Mouse (Mus musculus) cerebellum, adult 11 months (tissue): ENCODE data around the gene BC107364.
"Not testable (repeated sequence)": the region's sequence is repeated elsewhere in the genome, so short reads cannot be mapped to it uniquely, and the experiment has no call there.

Experiments
- DNase-seq: peaks from one replicate; pipeline ENCODE4 v3.0.0; 2022

The BC107364 gene

DNA sequence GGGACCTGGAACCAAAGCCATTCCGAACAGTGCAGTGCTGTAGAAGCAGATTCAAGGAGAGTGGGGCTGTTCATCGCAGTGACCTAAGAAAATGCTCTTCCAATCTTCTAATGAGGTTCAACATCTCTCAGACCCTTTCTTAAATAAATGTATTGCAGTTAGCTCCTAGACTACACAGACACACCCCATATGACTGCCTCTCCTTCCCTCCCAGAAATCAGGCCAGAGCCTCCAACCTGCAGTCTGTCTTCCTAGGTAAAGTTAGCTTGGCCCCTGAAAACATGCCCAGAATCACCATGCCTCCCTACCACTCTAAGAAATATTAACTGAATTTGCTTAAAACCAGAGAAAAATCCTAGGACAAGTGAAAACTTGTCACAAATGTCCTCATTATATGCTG, 33.3 kb upstream of the BC107364 start:
- no peak for DNase-seq

- no peak for DNase-seq
Observed at GRCm38 (mm10) chr3:96484921-96485320, 32.8 kb upstream of the BC107364 start.

DNA sequence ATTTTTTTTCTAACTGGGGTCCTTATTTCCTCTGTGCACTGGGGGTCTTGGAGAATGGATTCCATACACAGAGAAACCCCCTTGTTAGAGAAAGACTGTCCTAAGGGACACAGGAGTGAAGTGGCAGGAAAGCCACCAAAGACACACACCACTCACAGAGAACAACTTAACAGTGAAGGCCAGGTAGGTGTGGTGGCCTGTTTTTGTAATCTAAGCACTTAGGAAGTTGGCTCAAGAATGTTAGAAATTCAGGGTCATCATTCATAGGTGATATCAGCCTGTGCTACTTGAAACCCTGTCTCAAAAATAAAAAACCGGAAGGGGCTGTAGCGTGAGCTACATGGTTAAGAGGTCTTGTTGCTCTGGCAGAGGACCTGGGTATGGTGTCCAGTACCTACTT, 31.8 kb upstream of the BC107364 start:
- DNase-seq, result no peak

DNA sequence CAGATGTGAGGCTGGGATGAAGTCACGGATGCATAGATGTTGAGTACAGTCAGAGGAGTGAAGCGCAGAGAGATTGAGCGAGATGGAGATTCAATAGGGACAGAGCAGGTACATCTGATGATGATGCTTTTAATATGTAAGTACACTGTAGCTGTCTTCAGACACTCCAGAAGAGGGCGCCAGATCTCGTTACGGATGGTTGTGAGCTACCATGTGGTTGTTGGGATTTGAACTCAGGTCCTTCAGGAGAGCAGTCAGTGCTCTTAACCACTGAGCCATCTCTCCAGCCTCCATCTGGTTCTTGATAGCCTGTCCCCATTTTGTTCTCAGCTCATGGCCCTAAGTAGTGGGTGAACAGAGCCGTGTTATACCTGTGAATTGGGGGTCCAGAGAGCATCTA, 30.9 kb upstream of the BC107364 start:
- not testable (repeated sequence) for DNase-seq

DNA sequence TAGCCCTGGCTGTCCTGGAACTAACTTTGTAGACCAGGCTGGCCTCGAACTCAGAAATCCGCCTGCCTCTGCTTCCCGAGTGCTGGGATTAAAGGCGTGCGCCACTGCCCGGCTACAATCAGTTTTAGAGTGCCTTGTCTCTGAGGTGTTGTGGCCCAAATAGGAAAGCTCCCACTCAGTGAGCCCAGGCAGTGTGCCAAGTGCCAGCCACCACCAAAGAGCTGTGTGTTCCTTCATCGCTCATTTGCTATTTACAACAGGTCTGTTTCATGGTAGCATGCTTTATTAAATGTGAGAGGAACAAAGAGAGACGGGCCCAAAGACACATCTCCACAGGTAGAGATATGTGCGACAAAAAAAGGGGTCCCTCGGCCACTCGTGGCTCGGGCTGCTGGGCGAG, 30.3 kb upstream of the BC107364 start:
- no peak for DNase-seq

GRCm38 (mm10) chr3:96481856-96482255, 29.8 kb upstream of the BC107364 start:
- no peak for DNase-seq

GRCm38 (mm10) chr3:96480684-96481270, 28.7 kb upstream of the BC107364 start:
- no peak for DNase-seq

DNA sequence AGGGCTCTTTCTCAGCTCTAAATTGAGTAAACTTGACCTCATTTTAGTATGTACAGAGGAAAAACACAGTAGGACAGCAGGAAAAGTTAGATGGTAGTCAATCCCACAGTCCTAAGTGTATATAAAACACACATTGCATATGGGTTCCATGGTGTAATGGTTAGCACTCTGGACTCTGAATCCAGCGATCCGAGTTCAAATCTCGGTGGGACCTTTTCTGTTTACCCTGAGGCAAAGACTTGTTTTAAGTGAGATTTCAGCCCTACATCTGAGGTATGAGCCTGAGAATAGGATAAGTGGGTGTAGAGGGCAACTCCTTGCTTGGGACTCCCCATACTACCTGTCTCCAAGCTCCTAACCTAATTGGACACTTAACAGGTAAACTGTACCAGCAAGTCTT, 27.1 kb upstream of the BC107364 start:
- DNase-seq, result no peak

- DNase-seq, result no peak
Observed at GRCm38 (mm10) chr3:96477558-96477957, 25.5 kb upstream of the BC107364 start.

DNA sequence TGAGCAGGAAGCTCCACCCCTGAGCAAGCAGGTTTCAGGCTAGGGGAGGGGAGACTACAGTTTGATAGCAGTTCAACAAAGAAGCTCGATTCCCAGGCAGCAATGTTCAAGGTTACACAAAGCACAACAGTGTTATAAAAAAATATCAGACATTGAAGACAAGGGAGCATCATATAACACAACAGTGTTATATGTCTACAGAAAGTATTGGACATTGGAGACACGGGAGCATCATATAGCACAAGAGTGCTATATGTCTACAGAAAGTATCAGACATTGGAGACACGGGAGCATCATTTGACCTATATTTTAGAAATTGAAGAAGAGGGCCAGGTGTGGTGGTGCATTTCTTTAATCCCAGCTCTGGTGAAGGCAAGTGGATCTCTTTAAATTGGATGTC, 25.0 kb upstream of the BC107364 start:
- no peak for DNase-seq

GRCm38 (mm10) chr3:96474909-96475655, 23.0 kb upstream of the BC107364 start:
- DNase-seq, result no peak

GRCm38 (mm10) chr3:96473556-96473955, 21.4 kb upstream of the BC107364 start:
- DNase-seq, result not testable (repeated sequence)

DNA sequence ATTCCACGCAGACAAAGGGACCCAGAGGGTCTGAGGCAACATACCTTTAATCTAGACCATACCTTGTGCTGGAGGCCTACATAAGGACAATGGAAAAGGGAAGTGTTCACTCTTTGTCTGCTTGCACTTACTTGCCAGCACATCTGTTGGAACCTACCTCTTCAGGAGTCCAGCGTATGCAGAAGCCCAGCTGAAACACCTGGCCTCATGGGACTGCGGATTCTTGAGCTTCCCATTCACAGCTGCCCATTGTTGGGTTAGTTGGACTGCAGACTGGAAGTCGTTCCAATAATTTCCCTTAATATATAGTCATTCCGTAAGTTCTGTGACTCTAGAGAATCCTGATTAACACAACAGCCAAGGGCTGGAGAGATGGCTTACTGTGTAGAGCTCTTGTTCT, 20.0 kb upstream of the BC107364 start:
- no peak for DNase-seq

DNA sequence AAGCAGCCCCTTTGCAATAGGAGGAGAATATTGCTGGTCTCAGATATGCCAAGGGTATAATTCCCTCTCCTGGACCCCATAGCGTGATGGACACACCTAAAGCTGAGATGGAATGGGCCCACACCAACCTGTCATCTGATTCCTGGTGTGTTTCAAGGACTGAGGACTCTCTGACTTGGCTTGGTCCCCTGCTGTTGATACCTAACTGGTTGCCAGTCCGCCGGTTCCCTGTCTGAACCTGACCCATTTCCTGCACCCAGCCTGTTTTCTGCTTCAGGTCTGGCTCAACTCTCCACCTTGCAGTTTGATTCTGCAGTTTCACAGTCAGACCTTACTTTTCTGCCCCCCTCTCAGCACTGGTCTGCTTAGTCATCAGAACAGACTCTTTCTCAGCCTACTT, 17.5 kb upstream of the BC107364 start:
- DNase-seq, result no peak

GRCm38 (mm10) chr3:96468335-96468734, 16.2 kb upstream of the BC107364 start:
- DNase-seq, result not testable (repeated sequence)

GRCm38 (mm10) chr3:96467641-96468040, 15.5 kb upstream of the BC107364 start:
- DNase-seq, result no peak

GRCm38 (mm10) chr3:96463891-96464290, 11.8 kb upstream of the BC107364 start:
- DNase-seq, result no peak

- not testable (repeated sequence) for DNase-seq
Observed at GRCm38 (mm10) chr3:96460568-96460870, 8.4 kb upstream of the BC107364 start.

DNA sequence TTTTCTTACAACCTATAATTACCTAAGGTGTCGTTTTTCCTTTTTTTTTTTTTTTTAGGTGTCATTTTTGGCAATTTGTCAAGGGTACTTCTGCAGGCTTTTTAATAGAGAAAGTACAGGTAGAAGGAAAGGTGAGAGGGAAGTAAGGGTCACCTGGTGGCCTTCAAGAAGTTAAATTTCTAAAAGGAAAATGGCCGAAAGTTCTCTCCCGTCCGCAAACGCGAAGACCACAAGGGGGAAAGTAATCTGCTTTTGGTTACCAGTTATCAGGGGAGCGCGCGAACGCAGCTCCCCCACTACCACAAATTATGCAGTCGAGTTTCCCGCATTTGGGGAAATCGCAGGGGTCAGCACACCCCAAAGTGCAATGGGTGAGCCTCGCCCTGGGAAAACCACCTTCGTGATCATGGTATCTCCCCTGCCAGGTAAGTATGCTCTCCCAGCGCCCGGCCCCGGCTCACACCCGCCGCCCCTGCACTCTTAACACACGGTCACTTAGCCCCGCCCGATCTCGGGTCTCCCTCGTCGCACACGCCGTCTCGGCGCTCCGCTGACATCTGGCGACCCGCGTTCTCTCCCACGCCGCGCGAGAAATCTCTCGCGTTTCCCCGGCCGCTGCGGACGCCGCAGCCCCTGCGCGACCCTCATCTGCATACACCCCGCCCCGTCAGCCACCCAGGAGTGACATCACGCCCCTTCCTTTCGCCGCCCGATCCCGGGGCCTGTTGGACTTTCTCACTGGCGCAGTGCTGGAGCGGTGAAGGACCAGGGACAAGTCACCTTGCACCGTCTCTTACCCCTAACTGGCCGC, 7.9 kb upstream of the BC107364 start:
- DNase-seq, result not testable (repeated sequence)

GRCm38 (mm10) chr3:96458886-96459439, 6.9 kb upstream of the BC107364 start:
- DNase-seq, result not testable (repeated sequence)

- DNase-seq, result not testable (repeated sequence)
Observed at GRCm38 (mm10) chr3:96458008-96458407, 5.9 kb upstream of the BC107364 start.

DNA sequence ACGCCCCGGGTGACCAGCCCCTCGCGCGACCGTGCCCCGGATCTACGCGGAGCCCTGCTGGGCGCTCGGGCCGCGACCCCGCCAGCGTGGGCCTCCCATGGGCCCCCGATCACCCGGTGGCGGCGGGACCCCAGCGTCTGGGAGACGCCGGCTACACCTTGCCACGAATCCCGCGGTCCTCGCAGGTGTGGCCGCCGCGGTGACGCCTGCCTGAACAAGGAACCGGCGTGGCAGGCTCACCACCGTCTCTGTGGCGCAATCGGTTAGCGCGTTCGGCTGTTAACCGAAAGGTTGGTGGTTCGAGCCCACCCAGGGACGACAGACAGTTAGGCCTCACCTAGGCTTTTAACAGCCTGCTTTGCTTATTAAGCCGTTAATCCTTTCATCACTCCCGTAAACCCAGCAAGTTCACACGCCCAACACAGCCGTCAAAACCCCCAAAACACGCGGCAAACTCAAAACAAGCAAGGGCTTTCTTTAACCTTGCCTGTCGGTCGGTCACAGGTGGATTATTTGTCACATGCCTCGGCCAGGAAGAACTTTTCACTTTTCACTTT, 847 bp downstream of the BC107364 start:
- not testable (repeated sequence) for DNase-seq

- DNase-seq, result not testable (repeated sequence)
Observed at GRCm38 (mm10) chr3:96450586-96450896, 1.6 kb downstream of the BC107364 start.
